Mouse (Mus musculus): ENCODE measurements around the gene Erp29. TPM values are rescaled to one million over a fixed set of nuclear protein-coding genes. Genes with fewer than 3 reads are reported as not detected.
A peak's percentile ranks its signal among the peaks of the same experiment; 100 is the strongest.

Gene Erp29
- polyA plus RNA-seq, 1 experiment from 2014 or later, result 102 TPM

DNA sequence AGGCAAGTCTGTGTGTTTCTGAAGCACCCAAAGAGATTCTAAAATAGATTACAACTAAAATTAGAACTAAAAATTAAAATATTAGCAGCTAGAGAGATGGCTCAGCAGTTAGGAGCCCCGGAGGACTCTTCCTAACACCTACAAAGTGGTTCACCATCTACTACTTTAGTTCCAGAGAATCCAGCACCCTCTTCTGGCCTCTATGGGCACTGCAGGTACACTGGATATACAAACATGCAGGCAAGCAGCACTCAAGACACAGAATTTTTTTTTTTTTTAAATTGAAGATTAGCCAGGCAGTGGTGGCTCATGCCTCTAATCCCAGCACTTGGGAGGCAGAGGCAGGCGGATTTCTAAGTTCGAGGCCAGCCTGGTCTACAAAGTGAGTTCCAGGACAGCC is 8.8 kb downstream of the Erp29 start:
- Histone ChIP-seq H3K9me3 (replicated peaks; ENCODE audit: control insufficient read depth, low read length) (no peaks in the 10 kb centered on the region), H3K4me2 (ENCODE audit: low read depth, low read length) (no peak overlapping the region), H3K9ac (replicated peaks; ENCODE audit: low read length) (no peak overlapping the region), H3K36me3 (replicated peaks; ENCODE audit: control insufficient read depth, insufficient read depth, low read depth, low read length) (peaks cover 16% of the 10 kb centered on the region), H3K27me3 (ENCODE audit: control insufficient read depth, insufficient read depth, low read length) (no peaks in the 10 kb centered on the region), H3K4me1 (ENCODE audit: control insufficient read depth, insufficient read depth, low read length) (no peaks in the 10 kb centered on the region), H3K4me3 (ENCODE audit: low read depth, low read length) (no peak overlapping the region), H3K27ac (replicated peaks; ENCODE audit: low read depth, low read length) (no peak overlapping the region)
- ATAC-seq (replicated peaks; ENCODE audit: insufficient number of reproducible peaks, low FRiP score, low TSS enrichment, low read depth) (no peak), DNase-seq (ENCODE audit: low spot score) (peak; percentile 61)
- WGBS, result 88% methylated on average over 3 of the region's 3 CpGs

DNA sequence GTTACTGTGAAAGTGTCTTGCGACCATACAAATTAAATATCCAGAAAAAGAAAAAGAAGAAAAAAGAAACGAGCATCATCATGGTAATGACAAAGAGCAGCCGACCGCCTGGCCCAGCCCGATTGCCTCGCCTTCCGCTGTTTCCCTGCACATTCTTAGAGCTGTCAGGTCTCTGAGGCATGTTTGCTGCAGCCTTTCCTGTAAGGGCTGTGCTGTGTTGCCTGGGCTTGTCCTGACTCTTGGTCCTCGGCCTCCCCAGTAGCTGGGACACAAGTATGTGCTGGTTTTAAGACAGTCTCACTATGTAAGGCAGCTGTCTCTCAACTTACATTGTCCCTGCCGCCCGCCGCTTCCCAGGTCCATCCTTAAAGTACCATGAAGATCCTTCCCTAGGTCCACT is 13.6 kb downstream of the Erp29 start:
- no peak for ATAC-seq (replicated peaks; ENCODE audit: insufficient number of reproducible peaks, low FRiP score, low TSS enrichment, low read depth)
- H3K4me3 ChIP-seq (ENCODE audit: low read depth, low read length), result no peak overlapping the region
- H3K9ac ChIP-seq (replicated peaks; ENCODE audit: low read length), result no peak overlapping the region
- no peak for DNase-seq (ENCODE audit: low spot score)
- no peaks in the 10 kb centered on the region for H3K4me1 ChIP-seq (ENCODE audit: control insufficient read depth, insufficient read depth, low read length)
- H3K27ac ChIP-seq (replicated peaks; ENCODE audit: low read depth, low read length), result no peak overlapping the region
- no peaks in the 10 kb centered on the region for H3K27me3 ChIP-seq (ENCODE audit: control insufficient read depth, insufficient read depth, low read length)
- 95% methylated on average over 11 of the region's 11 CpGs for WGBS
- H3K4me2 ChIP-seq (ENCODE audit: low read depth, low read length), result no peak overlapping the region
- H3K9me3 ChIP-seq (replicated peaks; ENCODE audit: control insufficient read depth, low read length), result no peaks in the 10 kb centered on the region
- peaks cover 11% of the 10 kb centered on the region for H3K36me3 ChIP-seq (replicated peaks; ENCODE audit: control insufficient read depth, insufficient read depth, low read depth, low read length)

DNA sequence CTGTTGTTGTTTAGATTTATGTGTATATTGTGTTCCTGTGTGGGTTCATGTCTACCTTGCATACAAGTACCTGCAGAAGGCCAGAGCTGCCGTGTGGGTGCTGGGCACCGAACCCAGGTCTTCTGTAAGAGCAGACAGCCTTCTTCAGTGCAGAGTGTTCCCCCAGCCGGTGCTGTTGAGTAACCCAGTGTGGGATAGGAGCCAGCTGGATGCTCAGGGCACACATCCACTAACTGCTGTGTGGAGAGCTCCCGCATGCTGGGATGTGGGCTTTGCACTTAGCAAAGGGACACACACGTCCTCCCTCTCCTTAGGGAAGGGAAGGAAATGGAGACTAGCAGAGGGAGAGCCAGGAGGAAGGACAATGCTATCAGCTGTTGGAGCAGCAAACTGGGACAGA is 14.2 kb downstream of the Erp29 start:
- no peak for ATAC-seq (replicated peaks; ENCODE audit: insufficient number of reproducible peaks, low FRiP score, low TSS enrichment, low read depth)
- Histone ChIP-seq H3K9ac (replicated peaks; ENCODE audit: low read length) (no peak overlapping the region), H3K36me3 (replicated peaks; ENCODE audit: control insufficient read depth, insufficient read depth, low read depth, low read length) (peaks cover 11% of the 10 kb centered on the region), H3K27ac (replicated peaks; ENCODE audit: low read depth, low read length) (no peak overlapping the region), H3K27me3 (ENCODE audit: control insufficient read depth, insufficient read depth, low read length) (no peaks in the 10 kb centered on the region), H3K4me3 (ENCODE audit: low read depth, low read length) (no peak overlapping the region), H3K4me2 (ENCODE audit: low read depth, low read length) (no peak overlapping the region), H3K4me1 (ENCODE audit: control insufficient read depth, insufficient read depth, low read length) (no peaks in the 10 kb centered on the region), H3K9me3 (replicated peaks; ENCODE audit: control insufficient read depth, low read length) (no peaks in the 10 kb centered on the region)
- DNase-seq (ENCODE audit: low spot score), result no peak
- 87% methylated on average over 5 of the region's 5 CpGs for WGBS

DNA sequence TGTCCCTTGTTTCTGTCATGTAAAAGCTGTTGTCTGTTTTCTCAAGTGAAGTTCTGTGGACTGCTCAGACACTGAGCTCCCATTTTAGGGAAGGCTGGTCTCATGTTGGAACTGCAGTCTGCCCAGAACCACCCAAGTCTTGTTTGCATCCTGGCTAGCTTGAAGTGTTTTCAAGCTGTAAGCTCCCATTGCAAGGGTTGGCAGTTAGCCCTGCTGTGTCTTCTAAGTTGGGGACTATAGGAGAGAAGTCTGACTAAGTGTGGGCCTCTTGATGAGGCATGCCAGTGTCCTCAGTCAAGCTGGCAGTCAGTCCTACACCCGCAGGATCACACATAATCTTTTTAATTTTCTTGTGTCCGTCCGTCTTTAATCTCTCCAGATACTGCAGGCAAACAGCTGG is 23.4 kb downstream of the Erp29 start:
- H3K4me1 ChIP-seq (ENCODE audit: control insufficient read depth, insufficient read depth, low read length), result no peaks in the 10 kb centered on the region
- no peak overlapping the region for H3K9ac ChIP-seq (replicated peaks; ENCODE audit: low read length)
- no peaks in the 10 kb centered on the region for H3K27me3 ChIP-seq (ENCODE audit: control insufficient read depth, insufficient read depth, low read length)
- peaks cover 12% of the 10 kb centered on the region for H3K36me3 ChIP-seq (replicated peaks; ENCODE audit: control insufficient read depth, insufficient read depth, low read depth, low read length)
- no peak overlapping the region for H3K4me2 ChIP-seq (ENCODE audit: low read depth, low read length)
- no peak overlapping the region for H3K27ac ChIP-seq (replicated peaks; ENCODE audit: low read depth, low read length)
- H3K9me3 ChIP-seq (replicated peaks; ENCODE audit: control insufficient read depth, low read length), result no peaks in the 10 kb centered on the region
- DNase-seq (ENCODE audit: low spot score) (no peak), ATAC-seq (replicated peaks; ENCODE audit: insufficient number of reproducible peaks, low FRiP score, low TSS enrichment, low read depth) (no peak)
- no peak overlapping the region for H3K4me3 ChIP-seq (ENCODE audit: low read depth, low read length)
- 86% methylated on average over 3 of the region's 3 CpGs for WGBS

DNA sequence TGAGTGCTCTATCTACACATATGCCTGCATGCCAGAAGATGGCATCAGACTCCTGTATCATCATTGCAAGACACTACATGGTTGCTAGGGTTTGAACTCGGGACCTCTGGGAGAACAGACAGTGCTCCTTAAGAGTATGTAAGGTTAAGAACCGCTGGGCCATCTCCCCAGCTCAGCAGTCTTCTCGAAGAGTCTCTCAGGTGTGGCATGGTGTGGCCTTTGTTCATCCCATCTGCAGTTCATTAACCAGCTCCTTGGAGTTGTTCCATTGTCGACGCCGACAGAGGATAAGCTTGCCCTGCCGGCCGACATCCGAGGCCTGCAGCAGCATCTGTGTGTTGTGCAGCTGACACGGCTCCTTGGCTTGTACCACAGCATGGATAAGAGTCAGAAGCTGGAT is 29.0 kb downstream of the Erp29 start:
- peaks cover 14% of the 10 kb centered on the region for H3K36me3 ChIP-seq (replicated peaks; ENCODE audit: control insufficient read depth, insufficient read depth, low read depth, low read length)
- no peak overlapping the region for H3K27ac ChIP-seq (replicated peaks; ENCODE audit: low read depth, low read length)
- no peak overlapping the region for H3K4me3 ChIP-seq (ENCODE audit: low read depth, low read length)
- WGBS, result 78% methylated on average over 10 of the region's 10 CpGs
- no peak overlapping the region for H3K9ac ChIP-seq (replicated peaks; ENCODE audit: low read length)
- H3K9me3 ChIP-seq (replicated peaks; ENCODE audit: control insufficient read depth, low read length), result no peaks in the 10 kb centered on the region
- H3K4me1 ChIP-seq (ENCODE audit: control insufficient read depth, insufficient read depth, low read length), result no peaks in the 10 kb centered on the region
- no peaks in the 10 kb centered on the region for H3K27me3 ChIP-seq (ENCODE audit: control insufficient read depth, insufficient read depth, low read length)
- H3K4me2 ChIP-seq (ENCODE audit: low read depth, low read length), result no peak overlapping the region
- DNase-seq (ENCODE audit: low spot score) (no peak), ATAC-seq (replicated peaks; ENCODE audit: insufficient number of reproducible peaks, low FRiP score, low TSS enrichment, low read depth) (no peak)

DNA sequence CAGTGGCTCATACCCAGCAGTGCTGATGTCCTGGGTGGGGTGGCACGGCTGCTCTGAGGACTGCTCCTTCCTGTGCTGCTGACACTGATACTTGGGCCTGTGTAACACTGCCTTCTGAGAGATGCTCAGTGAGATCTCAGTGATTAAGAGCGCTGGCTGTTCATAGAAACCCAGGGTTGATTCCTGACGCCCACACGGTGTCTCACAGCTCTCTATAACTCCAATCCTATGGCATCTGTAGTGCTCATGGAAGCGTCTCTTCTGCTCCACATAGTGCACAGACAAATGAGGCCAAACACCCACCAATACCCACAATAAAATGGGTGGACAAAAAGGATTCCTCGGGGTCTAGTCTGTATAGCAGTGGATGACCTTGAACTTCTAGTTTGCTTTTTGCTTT is 29.5 kb downstream of the Erp29 start:
- H3K4me2 ChIP-seq (ENCODE audit: low read depth, low read length), result no peak overlapping the region
- peaks cover 19% of the 10 kb centered on the region for H3K36me3 ChIP-seq (replicated peaks; ENCODE audit: control insufficient read depth, insufficient read depth, low read depth, low read length)
- no peak overlapping the region for H3K27ac ChIP-seq (replicated peaks; ENCODE audit: low read depth, low read length)
- H3K27me3 ChIP-seq (ENCODE audit: control insufficient read depth, insufficient read depth, low read length), result no peaks in the 10 kb centered on the region
- no peak overlapping the region for H3K9ac ChIP-seq (replicated peaks; ENCODE audit: low read length)
- ATAC-seq (replicated peaks; ENCODE audit: insufficient number of reproducible peaks, low FRiP score, low TSS enrichment, low read depth) (no peak), DNase-seq (ENCODE audit: low spot score) (no peak)
- WGBS, result 93% methylated on average over 6 of the region's 6 CpGs
- H3K4me1 ChIP-seq (ENCODE audit: control insufficient read depth, insufficient read depth, low read length), result no peaks in the 10 kb centered on the region
- no peaks in the 10 kb centered on the region for H3K9me3 ChIP-seq (replicated peaks; ENCODE audit: control insufficient read depth, low read length)
- no peak overlapping the region for H3K4me3 ChIP-seq (ENCODE audit: low read depth, low read length)

DNA sequence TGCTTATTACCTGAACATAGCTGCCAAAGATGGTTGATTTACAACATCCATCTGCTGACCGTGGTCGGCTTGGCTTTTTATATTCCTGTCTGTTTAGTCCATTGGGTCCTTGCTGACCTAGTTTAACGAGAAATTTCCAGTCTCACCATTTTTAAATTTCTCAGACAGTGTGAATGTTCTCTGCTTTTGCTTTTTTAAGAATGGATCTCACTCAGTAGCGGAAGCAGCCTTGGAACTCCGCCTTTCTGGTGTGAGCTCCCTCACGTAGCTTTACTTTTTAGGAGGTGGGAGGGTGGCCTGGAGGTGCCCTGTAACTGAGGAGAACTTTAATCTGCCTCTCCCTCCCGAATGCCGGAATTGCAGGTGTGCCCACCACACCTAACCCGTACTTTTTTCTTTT is 31.6 kb downstream of the Erp29 start:
- no peaks in the 10 kb centered on the region for H3K9me3 ChIP-seq (replicated peaks; ENCODE audit: control insufficient read depth, low read length)
- 92% methylated on average over 9 of the region's 9 CpGs for WGBS
- no peaks in the 10 kb centered on the region for H3K27me3 ChIP-seq (ENCODE audit: control insufficient read depth, insufficient read depth, low read length)
- DNase-seq (ENCODE audit: low spot score) (no peak), ATAC-seq (replicated peaks; ENCODE audit: insufficient number of reproducible peaks, low FRiP score, low TSS enrichment, low read depth) (no peak)
- H3K27ac ChIP-seq (replicated peaks; ENCODE audit: low read depth, low read length), result no peak overlapping the region
- H3K9ac ChIP-seq (replicated peaks; ENCODE audit: low read length), result no peak overlapping the region
- no peaks in the 10 kb centered on the region for H3K4me1 ChIP-seq (ENCODE audit: control insufficient read depth, insufficient read depth, low read length)
- H3K4me3 ChIP-seq (ENCODE audit: low read depth, low read length), result no peak overlapping the region
- no peak overlapping the region for H3K4me2 ChIP-seq (ENCODE audit: low read depth, low read length)
- H3K36me3 ChIP-seq (replicated peaks; ENCODE audit: control insufficient read depth, insufficient read depth, low read depth, low read length), result peaks cover 22% of the 10 kb centered on the region

DNA sequence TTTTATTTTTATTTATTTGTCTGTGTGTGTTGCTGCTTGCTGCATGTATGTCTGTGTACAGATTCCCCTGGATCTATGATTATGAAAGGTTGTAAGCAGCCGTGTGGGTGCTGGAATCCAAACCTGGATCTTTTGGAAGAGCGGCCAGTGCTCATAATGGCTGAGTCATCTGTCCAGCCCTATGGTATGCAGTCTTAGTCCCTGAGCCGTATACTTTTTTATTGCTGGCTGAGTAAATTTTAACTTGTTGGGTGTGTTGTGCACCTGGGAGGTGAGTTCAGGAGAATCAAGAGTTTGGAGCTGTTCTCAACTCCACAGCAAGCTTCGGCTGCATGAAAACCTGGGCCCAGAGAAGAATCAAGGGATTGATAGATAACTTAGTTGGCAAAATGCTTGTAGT is 41.3 kb downstream of the Erp29 start:
- Histone ChIP-seq H3K27me3 (ENCODE audit: control insufficient read depth, insufficient read depth, low read length) (no peaks in the 10 kb centered on the region), H3K4me3 (ENCODE audit: low read depth, low read length) (no peak overlapping the region), H3K36me3 (replicated peaks; ENCODE audit: control insufficient read depth, insufficient read depth, low read depth, low read length) (peaks cover 8% of the 10 kb centered on the region), H3K9ac (replicated peaks; ENCODE audit: low read length) (no peak overlapping the region), H3K27ac (replicated peaks; ENCODE audit: low read depth, low read length) (no peak overlapping the region), H3K4me1 (ENCODE audit: control insufficient read depth, insufficient read depth, low read length) (no peaks in the 10 kb centered on the region), H3K4me2 (ENCODE audit: low read depth, low read length) (no peak overlapping the region), H3K9me3 (replicated peaks; ENCODE audit: control insufficient read depth, low read length) (no peaks in the 10 kb centered on the region)
- 96% methylated on average over 4 of the region's 4 CpGs for WGBS
- no peak for DNase-seq (ENCODE audit: low spot score)
- ATAC-seq (replicated peaks; ENCODE audit: insufficient number of reproducible peaks, low FRiP score, low TSS enrichment, low read depth), result no peak

Data from embryonic facial prominence, embryonic 11.5 days (tissue).